Mouse (Mus musculus) left cerebral cortex, postnatal 25 days (tissue): ENCODE measurements around the gene Ncapd3. TPM values are rescaled to one million over a fixed set of nuclear protein-coding genes. Genes with fewer than 3 reads are reported as not detected.
A peak's percentile ranks its signal among the peaks of the same experiment; 100 is the strongest.

Source experiments
- DNase-seq, 2 experiments: peaks; one replicate each; pipeline ENCODE4 v3.0.0; 2022; ENCODE audit warnings: low spot score in 2 of 2, mixed read lengths in 1 of 2
- intact Hi-C: fragments of 180-260 bp; cut with DNase I; formaldehyde crosslinking; loops from one replicate; pipeline ENCODE4 v1.15.1; 2025
- total RNA-seq, 2 experiments: library from RNA; stranded (reverse); gene quantifications; 2 replicates each; pipeline ENCODE4 v1.2.3; 2021

Ncapd3 gene
- total RNA-seq, 2 experiments from 2014 or later, result 15.5 to 17.8 TPM

- intact Hi-C loops, result loop anchor here (1.0 to 5.0 kb wide), 5 partner anchors 15 to 217 kb away; partner anchors contain the start of gene Jam3
- peak; percentile 62 to 84 for DNase-seq
Observed at GRCm38 (mm10) chr9:27109533-27110514, 79.8 kb downstream of the Ncapd3 start.

DNA sequence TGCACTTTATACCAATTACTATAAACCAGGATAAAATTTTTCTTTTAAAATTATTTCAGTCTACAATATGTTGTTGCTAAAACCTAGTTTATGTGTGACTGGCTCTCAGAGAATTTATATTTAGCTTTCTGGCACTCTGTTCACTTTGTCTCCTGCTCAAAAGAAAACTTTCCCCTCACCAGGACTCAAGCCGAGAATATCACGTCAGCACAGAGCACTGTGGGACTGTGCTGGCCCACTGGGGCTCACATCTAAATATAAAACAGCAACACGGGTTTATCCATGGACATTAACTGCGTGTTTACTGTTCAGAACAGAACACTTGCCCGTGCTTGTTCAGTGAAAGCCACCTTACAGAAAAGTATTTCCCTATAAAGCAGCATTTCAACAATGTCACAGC, 80.7 kb downstream of the Ncapd3 start:
- DNase-seq, result peak; percentile 45 to 87
- intact Hi-C loops, result loop anchor here (1.0 to 2.0 kb wide), 2 partner anchors 14 to 70 kb away; no protein-coding TSS in a partner anchor

- DNase-seq, result no peak
- intact Hi-C loops, result loop anchor here (2.0 kb wide), 1 partner anchor 13 kb away; no protein-coding TSS in a partner anchor
Observed at GRCm38 (mm10) chr9:27111756-27112155, 81.8 kb downstream of the Ncapd3 start.

DNA sequence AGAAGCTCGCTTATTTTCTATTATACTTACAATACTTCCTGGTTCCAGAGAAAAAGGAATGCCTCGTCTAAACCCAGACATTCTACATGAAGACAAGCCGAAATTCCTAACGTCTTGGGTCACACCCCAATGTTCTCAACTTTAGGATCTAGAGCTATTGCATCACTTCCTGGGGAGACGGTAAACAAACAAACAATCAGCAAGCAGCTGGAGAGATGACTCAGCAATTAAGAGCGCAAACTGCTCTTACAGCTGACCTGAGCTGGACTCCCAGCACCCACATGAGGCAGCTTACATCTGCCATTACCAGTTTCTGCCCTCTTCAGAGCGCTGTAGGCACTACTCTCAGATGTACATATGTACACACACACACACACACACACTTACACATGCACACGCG, 91.3 kb downstream of the Ncapd3 start:
- no peak for DNase-seq
- intact Hi-C loops, result loop anchor here (5.0 kb wide), 1 partner anchor 56 kb away; no protein-coding TSS in a partner anchor

- no peak for DNase-seq
- intact Hi-C loops, result loop anchor here (5.0 kb wide), 1 partner anchor 55 kb away; no protein-coding TSS in a partner anchor
Observed at GRCm38 (mm10) chr9:27122076-27122475, 92.1 kb downstream of the Ncapd3 start.

- intact Hi-C loops, result loop anchor here (5.0 kb wide), 1 partner anchor 54 kb away; no protein-coding TSS in a partner anchor
Observed at GRCm38 (mm10) chr9:27122963-27123362, 93.0 kb downstream of the Ncapd3 start.

DNA sequence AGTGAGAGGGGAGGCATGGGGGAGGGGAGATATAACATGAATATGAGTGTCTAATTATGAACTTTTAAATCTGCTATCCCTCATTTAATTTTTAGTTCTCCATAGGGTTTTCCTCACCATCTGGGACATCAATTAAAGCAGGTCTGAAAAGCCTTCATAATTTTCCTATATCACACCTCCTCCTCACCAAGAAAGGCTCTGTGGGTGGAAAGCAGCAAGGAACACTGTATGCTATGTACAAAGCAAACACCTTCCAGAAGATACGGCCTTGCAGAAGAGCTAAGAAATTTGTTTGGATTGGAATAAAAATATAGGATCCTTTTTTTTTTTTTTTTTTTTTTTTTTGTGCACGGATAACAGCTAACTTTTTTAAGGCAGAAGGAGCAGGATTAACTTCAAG, 94.0 kb downstream of the Ncapd3 start:
- intact Hi-C loops, result loop anchor here (2.0 to 5.0 kb wide), 2 partner anchors 13 to 53 kb away; no protein-coding TSS in a partner anchor
- peak; percentile 47 to 92 for DNase-seq

More at GRCm38 (mm10) chr9:27122963-27123362, 93.0 kb downstream of the Ncapd3 start:
- DNase-seq, result no peak

- DNase-seq, result no peak
- intact Hi-C loops, result loop anchor here (2.0 kb wide), 1 partner anchor 15 kb away; no protein-coding TSS in a partner anchor
Observed at GRCm38 (mm10) chr9:27125450-27125849, 95.5 kb downstream of the Ncapd3 start.

DNA sequence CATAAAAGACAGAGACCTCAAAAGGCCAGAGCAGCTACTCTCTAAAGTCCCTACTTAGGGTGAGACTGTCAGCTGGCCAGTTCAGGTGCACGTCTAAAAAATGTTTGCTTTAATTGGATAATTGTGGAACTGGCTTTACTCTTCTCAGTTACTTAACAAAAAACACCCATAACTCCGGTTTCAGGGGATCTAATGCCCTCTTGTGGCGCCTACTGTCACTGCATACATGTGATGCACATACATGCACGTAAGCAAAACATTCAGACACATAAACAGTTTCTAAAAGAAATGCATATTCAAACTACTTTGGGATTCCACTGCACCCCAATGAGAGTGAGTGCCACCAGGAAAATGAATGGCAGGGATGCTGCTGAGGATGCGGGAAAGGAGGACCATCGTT, 96.6 kb downstream of the Ncapd3 start:
- no peak for DNase-seq
- intact Hi-C loops, result no loop called here

GRCm38 (mm10) chr9:27128629-27129028, 98.7 kb downstream of the Ncapd3 start:
- DNase-seq, result no peak
- intact Hi-C loops, result no loop called here

- DNase-seq, result peak; percentile 42 to 64
- intact Hi-C loops, result no loop called here
Observed at GRCm38 (mm10) chr9:27134410-27134809, 104.4 kb downstream of the Ncapd3 start.

DNA sequence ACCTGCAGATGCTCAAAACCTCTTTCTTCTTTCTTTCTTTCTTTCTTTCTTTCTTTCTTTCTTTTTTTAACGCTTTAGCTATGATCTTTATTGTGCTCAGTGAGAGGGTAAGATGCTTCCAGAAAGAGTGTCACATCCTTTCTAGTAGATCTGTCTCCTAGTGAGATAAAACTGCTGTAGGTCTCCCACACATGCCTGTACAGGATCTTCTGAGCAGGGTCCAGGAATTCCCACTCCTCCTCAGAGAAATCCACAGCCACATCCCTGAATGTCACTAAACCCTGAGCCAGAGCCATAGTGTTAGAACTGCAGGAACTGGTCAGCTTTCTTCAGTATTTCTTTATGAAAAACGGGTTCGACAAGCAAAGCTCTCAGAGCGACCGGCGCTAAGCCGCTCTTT, 105.4 kb downstream of the Ncapd3 start:
- peak in 1 of 2 experiments; percentile 52 for DNase-seq
- intact Hi-C loops, result no loop called here

- DNase-seq, result no peak
- intact Hi-C loops, result no loop called here
Observed at GRCm38 (mm10) chr9:27136651-27137050, 106.7 kb downstream of the Ncapd3 start.

- intact Hi-C loops, result no loop called here
- no peak for DNase-seq
Observed at GRCm38 (mm10) chr9:27140432-27141065, 110.6 kb downstream of the Ncapd3 start.

DNA sequence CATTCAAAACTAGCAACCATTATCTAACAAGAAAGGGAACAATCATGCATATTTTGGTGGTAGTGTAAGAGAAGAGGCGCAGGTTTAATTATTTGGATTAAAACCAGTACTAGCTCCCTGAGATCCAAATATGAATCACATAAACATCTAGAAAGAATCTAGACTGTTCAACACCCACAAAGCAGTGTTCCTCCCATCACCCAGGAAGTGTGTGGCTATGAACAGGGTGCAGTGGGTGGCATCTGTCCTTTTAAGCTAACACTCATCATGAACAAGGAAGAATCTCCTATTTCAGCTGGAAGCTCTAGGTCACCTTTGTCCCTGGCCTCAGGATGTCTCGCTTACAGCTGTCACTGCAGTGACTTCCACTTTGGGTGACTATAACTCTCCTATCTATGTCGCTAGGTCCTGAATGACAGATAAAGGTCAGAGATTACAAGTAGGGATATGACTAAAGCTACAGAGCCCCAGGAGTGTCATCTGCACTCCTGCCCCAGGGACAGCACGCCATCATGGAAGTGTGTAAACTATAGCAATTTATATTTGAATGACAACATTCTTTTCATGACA, 114.4 kb downstream of the Ncapd3 start:
- DNase-seq, result peak in 1 of 2 experiments; percentile 49

More for the DNA sequence above, 114.4 kb downstream of the Ncapd3 start:
- intact Hi-C loops, result no loop called here

Other genes with a start within 250 kb of the Ncapd3 start
- under 1 TPM; 0.18 to 0.62 TPM for gene Glb1l2, start 223.7 kb upstream of the Ncapd3 start, total RNA-seq
- gene Glb1l3, start 169.3 kb upstream of the Ncapd3 start, total RNA-seq, result not detected
- gene Gm1110, start 107.1 kb upstream of the Ncapd3 start, total RNA-seq, result not detected
- gene Acad8, start 30.6 kb upstream of the Ncapd3 start, total RNA-seq, result 10 to 100 TPM; 28.9 to 35.1 TPM
- 10 to 100 TPM; 61.8 to 62.2 TPM for gene Thyn1, start 30.5 kb upstream of the Ncapd3 start, total RNA-seq
- gene Vps26b, start 110 bp upstream of the Ncapd3 start, total RNA-seq, result 100 to 1,000 TPM; 100 to 101 TPM
- gene Jam3, start 125.2 kb downstream of the Ncapd3 start, total RNA-seq, result 10 to 100 TPM; 30.7 to 33.4 TPM